Mouse (Mus musculus) midbrain, embryonic 12.5 days (tissue): Measurements from ENCODE around the gene Rplp2. TPM values are rescaled to one million over a fixed set of nuclear protein-coding genes. Genes with fewer than 3 reads are reported as not detected.

Source experiments
- ATAC-seq: fragments of 200-750 bp; cut with Nextera tagmentation; 2 replicates; pipeline ENCODE4 v1.8.0; 2017; ENCODE audit warnings: low read depth, moderate TSS enrichment, moderate library complexity; ENCODE audit not compliant: low FRiP score
- H3K27ac ChIP-seq: fragments of 300-500 bp; sonication (generic); replicated peaks from 2 replicates; pipeline ENCODE4 v1.5.1; 2016; ENCODE audit warnings: mild to moderate bottlenecking
- H3K27me3 ChIP-seq: fragments of 300-500 bp; sonication (generic); 2 replicates; pipeline ENCODE4 v1.6.1; 2016; ENCODE audit warnings: mild to moderate bottlenecking
- H3K36me3 ChIP-seq: fragments of 300-500 bp; sonication (generic); 2 replicates; pipeline ENCODE4 v1.6.1; 2016
- H3K4me1 ChIP-seq: fragments of 300-500 bp; sonication (generic); 2 replicates; pipeline ENCODE4 v1.6.1; 2016
- H3K4me2 ChIP-seq: fragments of 300-500 bp; sonication (generic); replicated peaks from 2 replicates; pipeline ENCODE4 v1.6.1; 2016; ENCODE audit warnings: mild to moderate bottlenecking, moderate library complexity
- H3K4me3 ChIP-seq: fragments of 300-500 bp; sonication (generic); 2 replicates; pipeline ENCODE4 v1.5.1; 2016; ENCODE audit warnings: mild to moderate bottlenecking
- H3K9ac ChIP-seq: fragments of 300-500 bp; sonication (generic); replicated peaks from 2 replicates; pipeline ENCODE4 v1.6.1; 2016; ENCODE audit warnings: mild to moderate bottlenecking, moderate library complexity
- H3K9me3 ChIP-seq: fragments of 300-500 bp; sonication (generic); 2 replicates; pipeline ENCODE4 v1.6.1; 2016; ENCODE audit warnings: mild to moderate bottlenecking
- WGBS: fragments of 180-500 bp; shearing (Covaris S2); methylation state at CpG from one replicate; pipeline ENCODE4 v1.1.7; 2016; 5-methylcytosine and 5-hydroxymethylcytosine counted together
- polyA plus RNA-seq: library from polyadenylated mRNA; unstranded; fragments of >200 nt; fragmentation: Nextera tagmentation; extraction: Ambion mirVana; gene quantifications from 2 replicates; pipeline ENCODE4 v1.2.1, GENCODE M21; 2016

Gene Rplp2
- polyA plus RNA-seq, 1 experiment from 2014 or later, result 899 TPM

DNA sequence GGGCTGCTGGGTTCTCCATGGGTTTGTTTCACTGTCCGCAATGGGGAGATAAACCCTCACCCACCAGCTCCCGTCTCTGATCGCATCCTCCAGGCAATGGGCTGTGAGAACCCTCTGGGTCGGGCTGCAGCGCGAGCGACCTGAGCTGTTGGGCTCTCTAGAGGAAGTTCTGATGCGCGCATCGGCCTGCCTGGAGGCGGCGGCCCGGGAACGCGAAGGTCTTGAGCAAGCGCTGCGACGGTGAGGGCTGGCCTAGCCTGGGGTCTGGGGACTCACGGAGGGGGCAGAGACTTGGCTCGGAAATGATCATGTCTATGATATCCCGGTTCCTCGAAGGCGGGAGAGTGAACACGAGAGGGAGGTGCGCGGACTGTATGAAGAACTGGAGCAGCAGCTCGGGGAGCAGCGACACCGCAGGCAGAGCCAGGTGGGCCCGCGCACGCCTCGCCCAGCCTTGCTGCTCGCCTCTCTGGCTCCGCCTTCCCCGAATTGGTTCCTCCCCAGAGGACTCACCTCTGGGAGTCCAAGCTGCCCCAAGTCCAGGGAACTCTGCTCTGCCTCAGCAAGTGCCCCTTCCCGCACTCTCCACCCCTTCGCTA lies 17.5 kb downstream of the Rplp2 start:
- Histone ChIP-seq H3K4me2 (peak overlapping the region; percentile 25), H3K9ac (no peak overlapping the region), H3K27me3 (peaks cover 75% of the 10 kb centered on the region), H3K4me3 (peak overlapping the region; percentile 17), H3K9me3 (no peaks in the 10 kb centered on the region), H3K36me3 (peaks cover 7% of the 10 kb centered on the region; the same call in 1 of the 2 replicates), H3K4me1 (peaks cover 49% of the 10 kb centered on the region), H3K27ac (no peak overlapping the region)
- ATAC-seq, result no peak
- WGBS, result 4% methylated on average over 33 of the region's 38 CpGs

DNA sequence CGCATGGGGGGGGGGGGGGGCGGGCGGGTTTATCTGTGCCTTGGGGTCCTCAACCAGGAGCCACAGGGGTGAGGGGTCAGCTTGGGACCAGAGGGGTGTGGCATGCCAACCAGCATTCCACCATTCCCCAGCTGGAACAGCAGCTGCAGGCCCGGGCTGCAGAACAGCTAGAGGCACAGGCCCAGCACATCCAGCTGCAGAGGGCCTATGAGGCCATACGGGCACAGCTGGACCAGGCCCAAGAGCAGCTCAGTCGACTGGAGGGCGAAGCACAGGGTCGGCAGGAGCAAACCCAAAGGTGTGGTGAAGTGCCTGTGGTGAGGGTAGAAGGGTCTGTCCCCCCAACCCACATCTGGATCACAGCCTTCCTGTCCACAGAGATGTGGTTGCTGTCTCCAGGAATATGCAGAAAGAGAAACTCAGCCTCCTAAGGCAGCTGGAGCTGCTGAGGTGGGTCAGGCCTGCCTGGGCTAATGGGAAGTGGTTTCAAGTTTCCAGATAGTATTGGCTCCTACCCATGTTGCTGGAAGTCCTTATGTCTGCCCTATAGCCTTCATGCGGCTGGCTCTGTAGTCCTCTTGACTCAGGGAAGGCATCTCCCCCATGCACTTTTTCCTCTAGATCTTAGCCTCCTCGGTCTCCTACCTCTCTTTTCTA lies 18.3 kb downstream of the Rplp2 start:
- Histone ChIP-seq H3K4me1 (peaks cover 54% of the 10 kb centered on the region), H3K36me3 (peaks cover 10% of the 10 kb centered on the region), H3K27ac (no peak overlapping the region), H3K27me3 (peaks cover 67% of the 10 kb centered on the region), H3K9me3 (no peaks in the 10 kb centered on the region), H3K9ac (no peak overlapping the region), H3K4me3 (peak overlapping the region; percentile 17; the same call in 1 of the 2 replicates), H3K4me2 (no peak overlapping the region)
- 43% methylated on average over 8 of the region's 10 CpGs for WGBS
- ATAC-seq, result no peak

DNA sequence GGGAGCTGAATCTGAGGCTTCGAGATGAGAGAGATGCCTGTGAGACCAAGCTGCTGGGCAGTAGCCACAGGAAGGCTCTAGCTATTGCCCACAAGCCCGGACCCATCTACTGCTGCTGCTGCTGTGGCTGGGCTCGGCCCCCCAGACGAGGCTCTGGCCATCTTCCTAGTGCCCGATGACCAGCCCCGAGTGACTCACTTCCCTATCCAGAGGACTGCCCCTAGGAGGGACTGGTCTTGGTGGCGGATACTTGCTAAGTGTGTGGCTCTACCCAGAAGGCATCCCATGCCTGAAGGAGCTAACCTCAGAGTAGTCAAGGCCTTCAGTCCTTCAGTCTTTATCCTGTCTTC lies 18.9 kb downstream of the Rplp2 start:
- 84% methylated on average over 7 of the region's 7 CpGs for WGBS
- H3K4me2 ChIP-seq, result no peak overlapping the region
- no peak overlapping the region for H3K9ac ChIP-seq
- H3K9me3 ChIP-seq, result no peaks in the 10 kb centered on the region
- peaks cover 15% of the 10 kb centered on the region for H3K36me3 ChIP-seq
- no peak for ATAC-seq
- no peak overlapping the region for H3K4me3 ChIP-seq
- H3K4me1 ChIP-seq, result peaks cover 54% of the 10 kb centered on the region
- no peak overlapping the region for H3K27ac ChIP-seq
- H3K27me3 ChIP-seq, result peaks cover 62% of the 10 kb centered on the region

DNA sequence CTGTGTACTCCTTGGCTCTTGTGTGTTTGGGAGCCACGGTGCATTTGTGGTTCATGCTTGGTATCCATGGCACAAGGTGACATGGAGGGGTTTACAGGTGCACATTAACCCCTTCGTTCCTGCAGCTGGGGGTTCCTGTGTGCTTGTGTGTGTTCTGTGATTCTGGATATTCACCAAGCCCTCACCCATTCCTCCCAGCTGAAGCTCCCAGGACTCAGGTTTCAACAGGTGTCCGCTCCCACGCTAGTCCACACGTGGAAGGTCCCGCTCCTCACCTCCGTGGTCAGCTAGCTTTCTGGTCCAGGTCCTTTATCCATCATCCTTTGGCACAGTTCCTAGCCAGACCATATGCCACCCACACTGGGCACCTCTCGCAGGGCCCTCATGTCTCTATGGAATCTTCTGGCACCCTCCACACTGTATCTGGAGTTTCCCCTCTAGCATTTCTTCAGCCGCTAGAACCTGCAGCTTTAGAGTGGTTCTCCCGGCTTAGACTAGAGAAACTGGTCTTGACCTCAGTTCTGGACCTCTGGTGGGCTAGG lies 19.5 kb downstream of the Rplp2 start:
- ATAC-seq, result no peak; the same call in 1 of the 2 replicates
- Histone ChIP-seq H3K27me3 (peaks cover 55% of the 10 kb centered on the region), H3K27ac (no peak overlapping the region), H3K4me2 (peak overlapping the region; percentile 74), H3K9ac (peak overlapping the region; percentile 83), H3K9me3 (no peaks in the 10 kb centered on the region), H3K4me1 (peaks cover 51% of the 10 kb centered on the region), H3K4me3 (peak overlapping the region; percentile 70), H3K36me3 (peaks cover 21% of the 10 kb centered on the region)
- WGBS, result 58% methylated on average over 10 of the region's 10 CpGs

DNA sequence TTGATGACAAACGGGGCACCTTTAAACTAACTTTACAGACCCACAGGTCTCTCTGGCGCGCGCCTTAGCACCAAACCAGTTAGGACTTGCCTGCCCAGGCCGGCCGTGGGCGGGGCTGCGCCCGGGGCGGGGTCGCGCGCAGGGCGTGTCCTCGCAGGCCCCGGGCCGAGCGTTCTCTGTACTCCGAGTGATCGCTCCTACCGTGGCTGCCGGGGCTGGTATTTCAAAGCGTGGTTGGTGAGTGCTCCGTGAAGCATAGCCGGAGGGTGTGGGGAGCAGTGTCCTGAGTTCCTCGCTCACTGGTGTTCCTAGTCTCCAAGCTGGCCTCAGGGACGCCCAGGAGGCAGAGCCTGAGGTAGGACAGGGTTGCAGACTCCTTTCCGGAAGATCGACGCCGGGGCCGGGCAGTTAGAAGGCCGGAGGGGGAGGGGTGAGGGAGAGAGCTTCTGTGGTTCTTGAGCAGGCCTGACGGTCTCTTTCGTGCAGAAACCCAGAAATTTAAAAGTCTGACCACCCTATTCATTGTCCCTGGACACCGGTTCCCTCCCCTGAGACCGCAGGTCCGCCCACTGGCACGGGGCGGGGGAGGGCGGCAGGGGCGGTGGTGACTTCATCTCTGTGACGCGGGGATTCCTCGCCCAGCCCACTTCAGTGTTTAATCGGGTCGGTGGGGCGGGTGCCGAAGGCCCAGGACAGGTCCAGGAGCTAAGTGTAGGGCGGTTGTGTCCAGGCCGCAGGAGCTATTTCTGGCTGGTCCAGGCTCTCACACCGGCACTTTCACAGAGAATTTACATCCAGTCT lies 20.3 kb downstream of the Rplp2 start, which contains the start of gene Cd151:
Cd151 (plus strand) TSS at position 163 of the 801 bp plus-strand sequence.
- Histone ChIP-seq H3K4me1 (peaks cover 43% of the 10 kb centered on the region), H3K4me2 (peak within 1 kb of the TSS; percentile 74), H3K27me3 (peaks cover 48% of the 10 kb centered on the region), H3K9me3 (no peaks in the 10 kb centered on the region), H3K4me3 (peak within 1 kb of the TSS; percentile 70), H3K9ac (peak within 1 kb of the TSS; percentile 83), H3K36me3 (peaks cover 27% of the 10 kb centered on the region), H3K27ac (peak within 1 kb of the TSS; percentile 79)
- peak; percentile 74 for ATAC-seq
- under 1% methylated on average over 52 of the region's 52 CpGs for WGBS

DNA sequence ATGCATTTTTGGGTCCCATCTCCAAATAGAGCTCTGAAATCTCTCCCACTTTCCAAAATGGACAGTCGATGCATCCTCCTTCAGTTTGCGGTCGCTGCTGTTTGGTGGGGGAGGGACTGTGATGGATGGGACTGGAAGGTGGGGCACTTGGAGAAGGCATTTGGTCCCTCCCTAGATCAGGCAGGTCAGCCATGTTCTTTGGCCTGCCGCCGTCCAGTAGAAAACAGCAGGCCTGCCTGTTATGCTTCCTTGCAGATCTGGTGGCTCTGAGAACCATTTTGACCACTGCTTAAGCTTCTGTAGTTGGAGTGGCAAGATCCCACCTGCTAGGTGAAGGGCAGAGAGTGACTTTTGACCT lies 21.0 kb downstream of the Rplp2 start:
- WGBS, result 28% methylated on average over 5 of the region's 5 CpGs

DNA sequence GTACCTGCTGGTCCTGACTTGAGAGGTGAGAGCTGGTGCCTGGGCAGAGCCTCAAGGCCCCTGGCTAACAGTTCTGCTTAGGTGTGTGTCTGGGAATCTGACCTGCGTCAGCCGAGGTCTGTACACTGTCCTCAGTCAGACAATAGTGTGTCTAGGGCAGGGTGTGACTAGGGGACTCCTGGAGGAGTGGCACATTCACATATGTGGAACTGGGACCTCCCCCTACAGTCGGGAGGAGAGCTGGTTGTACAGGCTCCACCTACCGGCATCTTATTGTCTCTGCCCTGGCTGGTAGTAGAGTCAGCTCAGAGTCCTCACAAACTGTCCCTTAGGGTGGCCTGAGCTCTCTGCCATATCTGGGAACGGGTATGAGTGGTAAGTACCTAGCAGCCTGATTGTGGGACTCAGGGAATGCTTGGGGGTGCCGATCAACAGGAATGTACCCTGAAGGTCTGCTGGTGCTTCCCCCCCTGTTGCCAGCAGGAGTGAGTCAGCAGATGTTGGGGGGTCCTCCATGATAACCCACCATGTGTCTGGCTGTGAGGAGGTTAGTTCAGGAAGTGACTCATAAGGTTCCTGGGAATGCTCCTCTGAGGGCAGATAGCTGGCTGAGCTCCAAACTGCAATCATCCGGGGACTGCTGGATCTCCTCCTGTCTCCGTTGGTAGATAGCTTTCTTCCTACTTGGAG lies 21.5 kb downstream of the Rplp2 start:
- peak overlapping the region; percentile 70 for H3K4me3 ChIP-seq
- H3K27ac ChIP-seq, result peak overlapping the region; percentile 79
- H3K9ac ChIP-seq, result peak overlapping the region; percentile 83
- peaks cover 32% of the 10 kb centered on the region for H3K36me3 ChIP-seq
- H3K4me1 ChIP-seq, result peaks cover 47% of the 10 kb centered on the region
- peak overlapping the region; percentile 74 for H3K4me2 ChIP-seq
- WGBS, result 21% methylated on average over 8 of the region's 8 CpGs
- ATAC-seq, result peak; percentile 78
- H3K27me3 ChIP-seq, result peaks cover 35% of the 10 kb centered on the region
- no peaks in the 10 kb centered on the region for H3K9me3 ChIP-seq

More for the DNA sequence above, 21.0 kb downstream of the Rplp2 start:
- H3K4me1 ChIP-seq, result peaks cover 43% of the 10 kb centered on the region
- peaks cover 40% of the 10 kb centered on the region for H3K27me3 ChIP-seq
- ATAC-seq, result peak; percentile 23; the same call in 1 of the 2 replicates
- peak overlapping the region; percentile 70 for H3K4me3 ChIP-seq
- H3K9ac ChIP-seq, result peak overlapping the region; percentile 83
- no peaks in the 10 kb centered on the region for H3K9me3 ChIP-seq
- H3K36me3 ChIP-seq, result peaks cover 32% of the 10 kb centered on the region
- peak overlapping the region; percentile 79 for H3K27ac ChIP-seq
- peak overlapping the region; percentile 74 for H3K4me2 ChIP-seq

DNA sequence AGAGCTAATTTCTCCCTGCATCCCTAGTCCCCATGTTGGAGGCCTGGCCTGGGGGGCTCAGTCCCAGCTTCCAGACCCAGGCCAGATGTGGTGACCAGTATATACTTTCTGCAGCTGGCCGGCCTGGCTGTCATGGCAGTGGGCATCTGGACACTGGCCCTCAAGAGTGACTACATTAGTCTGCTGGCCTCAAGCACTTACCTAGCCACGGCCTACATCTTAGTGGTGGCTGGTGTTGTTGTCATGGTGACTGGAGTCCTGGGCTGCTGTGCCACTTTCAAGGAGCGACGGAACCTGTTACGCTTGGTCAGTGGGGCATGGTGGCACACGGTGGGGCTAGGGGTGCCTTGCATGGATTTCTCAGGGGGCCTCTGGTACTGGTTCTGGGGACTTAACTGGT lies 22.2 kb downstream of the Rplp2 start:
- H3K36me3 ChIP-seq, result peaks cover 32% of the 10 kb centered on the region
- peak overlapping the region; percentile 74 for H3K4me2 ChIP-seq
- H3K4me3 ChIP-seq, result peak overlapping the region; percentile 70
- H3K27ac ChIP-seq, result no peak overlapping the region; the same call in 1 of the 2 replicates
- H3K27me3 ChIP-seq, result peaks cover 28% of the 10 kb centered on the region
- H3K9me3 ChIP-seq, result no peaks in the 10 kb centered on the region
- H3K4me1 ChIP-seq, result peaks cover 52% of the 10 kb centered on the region
- WGBS, result 69% methylated on average over 6 of the region's 6 CpGs
- no peak for ATAC-seq
- peak overlapping the region; percentile 41 for H3K9ac ChIP-seq

DNA sequence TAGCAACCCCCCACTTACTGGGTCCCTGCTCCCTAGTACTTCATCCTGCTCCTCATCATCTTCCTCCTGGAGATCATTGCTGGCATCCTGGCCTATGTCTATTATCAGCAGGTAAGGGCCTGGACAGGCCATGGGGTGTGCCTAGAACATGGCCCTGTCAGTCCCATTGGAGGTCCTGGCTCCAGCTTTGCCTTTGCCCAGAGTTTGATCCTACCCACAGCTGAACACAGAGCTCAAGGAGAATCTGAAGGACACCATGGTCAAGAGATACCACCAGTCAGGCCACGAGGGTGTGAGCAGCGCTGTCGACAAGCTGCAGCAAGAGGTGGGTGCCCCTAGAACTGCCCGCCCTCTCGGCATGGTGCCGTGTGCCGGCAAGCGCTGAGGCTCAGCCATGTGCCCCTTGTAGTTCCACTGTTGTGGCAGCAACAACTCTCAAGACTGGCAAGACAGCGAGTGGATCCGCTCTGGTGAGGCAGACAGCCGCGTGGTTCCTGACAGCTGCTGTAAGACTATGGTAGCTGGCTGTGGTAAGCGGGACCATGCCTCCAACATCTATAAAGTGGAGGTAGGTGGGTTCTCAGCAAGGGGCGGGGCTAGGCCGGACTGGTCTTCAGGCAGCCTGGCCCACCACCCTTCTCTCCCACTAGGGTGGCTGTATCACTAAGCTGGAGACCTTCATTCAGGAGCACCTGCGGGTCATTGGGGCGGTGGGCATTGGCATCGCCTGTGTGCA lies 22.9 kb downstream of the Rplp2 start:
- 0 out of 2 replicates have a peak overlapping the region, but pooled peaks have one; percentile 70 for H3K4me3 ChIP-seq
- no peak for ATAC-seq
- WGBS, result 91% methylated on average over 18 of the region's 18 CpGs
- H3K4me2 ChIP-seq, result peak overlapping the region; percentile 74
- peaks cover 32% of the 10 kb centered on the region for H3K36me3 ChIP-seq
- H3K27ac ChIP-seq, result 0 out of 2 replicates have a peak overlapping the region, but pooled peaks have one; percentile 10
- H3K4me1 ChIP-seq, result peaks cover 48% of the 10 kb centered on the region
- H3K9me3 ChIP-seq, result no peaks in the 10 kb centered on the region
- H3K27me3 ChIP-seq, result peaks cover 21% of the 10 kb centered on the region
- 0 out of 2 replicates have a peak overlapping the region, but pooled peaks have one; percentile 41 for H3K9ac ChIP-seq

DNA sequence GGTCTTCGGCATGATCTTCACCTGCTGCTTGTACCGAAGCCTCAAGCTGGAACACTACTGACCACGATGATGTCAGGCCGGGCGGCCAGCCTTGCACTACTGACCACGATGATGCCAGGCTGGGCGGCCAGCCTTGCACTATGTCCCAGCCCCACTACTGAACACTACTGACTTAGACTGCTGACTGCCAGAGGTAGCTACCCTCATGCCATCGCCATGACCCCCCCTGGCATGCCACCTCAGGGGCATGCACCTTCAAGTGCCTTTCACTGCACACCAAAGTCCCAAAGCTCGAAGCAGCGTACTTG lies 23.4 kb downstream of the Rplp2 start:
- H3K27me3 ChIP-seq, result peaks cover 18% of the 10 kb centered on the region
- no peak for ATAC-seq
- H3K9me3 ChIP-seq, result no peaks in the 10 kb centered on the region
- H3K4me2 ChIP-seq, result no peak overlapping the region
- H3K36me3 ChIP-seq, result peaks cover 32% of the 10 kb centered on the region
- no peak overlapping the region for H3K4me3 ChIP-seq
- H3K27ac ChIP-seq, result no peak overlapping the region
- WGBS, result 97% methylated on average over 10 of the region's 10 CpGs
- H3K9ac ChIP-seq, result no peak overlapping the region
- peaks cover 51% of the 10 kb centered on the region for H3K4me1 ChIP-seq

DNA sequence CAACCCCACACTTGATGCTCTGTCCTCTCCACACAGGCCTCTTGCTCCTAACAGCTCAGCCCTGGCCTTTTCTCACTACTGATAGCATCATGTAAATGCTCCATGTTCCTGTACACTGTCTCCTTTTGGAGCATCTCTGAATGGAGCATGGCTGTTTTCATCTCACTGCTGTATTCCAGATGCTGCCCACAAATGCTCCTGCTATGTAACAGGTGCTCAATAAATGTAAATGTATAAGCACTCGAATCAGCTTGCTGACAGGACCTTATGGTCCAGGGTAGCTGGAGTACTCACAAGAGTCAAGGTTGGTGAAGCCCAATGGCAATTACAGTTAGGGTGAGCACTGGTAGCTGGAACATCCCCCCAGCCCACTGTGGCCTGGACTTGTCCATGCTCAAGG lies 24.1 kb downstream of the Rplp2 start:
- H3K36me3 ChIP-seq, result peaks cover 32% of the 10 kb centered on the region
- no peaks in the 10 kb centered on the region for H3K9me3 ChIP-seq
- H3K9ac ChIP-seq, result no peak overlapping the region
- H3K4me3 ChIP-seq, result no peak overlapping the region
- H3K4me1 ChIP-seq, result peaks cover 58% of the 10 kb centered on the region
- WGBS, result 91% methylated on average over 1 of the region's 1 CpGs
- ATAC-seq, result no peak
- no peak overlapping the region for H3K27ac ChIP-seq
- peaks cover 18% of the 10 kb centered on the region for H3K27me3 ChIP-seq
- H3K4me2 ChIP-seq, result no peak overlapping the region
